ENCODE assay signal across 8 mouse cellular contexts in the genomic region with DNA sequence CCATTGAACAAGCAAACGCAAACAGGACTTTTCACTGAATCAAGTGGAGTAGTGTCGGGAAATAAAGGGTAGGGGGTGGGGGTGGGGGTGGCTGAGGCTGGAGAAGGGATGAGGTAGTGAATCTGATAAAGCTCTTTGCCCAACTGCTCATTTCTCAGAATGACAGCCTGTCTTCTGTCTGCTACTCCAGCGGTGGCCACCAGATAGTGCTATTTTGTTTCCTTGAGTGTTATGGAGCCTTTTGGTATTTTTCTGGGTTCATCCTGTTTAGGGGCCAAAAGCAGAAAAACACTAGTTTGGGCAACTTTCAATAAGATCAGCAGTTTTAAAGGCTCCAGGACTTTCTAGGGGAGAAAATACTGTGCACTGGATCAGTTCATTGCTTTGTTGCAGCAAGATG. TPM values are rescaled to one million over a fixed set of nuclear protein-coding genes. Genes with fewer than 3 reads are reported as not detected.
A peak's percentile ranks its signal among the peaks of the same experiment; 100 is the strongest.
DNase-seq lines count a peak whose midpoint lies in the region; ATAC-seq and TF ChIP-seq lines count a peak whose summit lies in the region.

No protein-coding gene starts in this region.

- peak; percentile 33 for DNase-seq in kidney, adult 2 months
- DNase-seq in kidney, adult 11 months: no peak
- DNase-seq in CH12.LX (ENCODE audit: extremely low read depth): peak; percentile 25
- DNase-seq in adrenal gland, postnatal 36 days: peak; percentile 41 to 47
- DNase-seq in midbrain, embryonic 11.5 days (ENCODE audit: low spot score, missing footprints): no peak
- DNase-seq in thymus, postnatal 4 days: peak; percentile 66
- no peak for DNase-seq in spleen, postnatal 36 days (ENCODE audit: low spot score in 2 of 2)

- H3K9me3 ChIP-seq in CH12.LX (replicated peaks; ENCODE audit: low read length): no peaks in the 10 kb centered on the region
- H3K9me3 ChIP-seq in hindbrain, embryonic 15.5 days: no peaks in the 10 kb centered on the region
- H3K9me3 ChIP-seq in midbrain, embryonic 11.5 days (ENCODE audit: control insufficient read depth, low read length): no peaks in the 10 kb centered on the region

- H3K4me3 ChIP-seq in kidney, adult 2 months (ENCODE audit: insufficient read depth, low read depth, low read length): no peak overlapping the region
- H3K4me3 ChIP-seq in CH12.LX (replicated peaks in 1 of 3; ENCODE audit: low read depth in 2 of 3, low read length in 2 of 3, poor library complexity in 1 of 3): no peak overlapping the region
- no peak overlapping the region for H3K4me3 ChIP-seq in hindbrain, embryonic 15.5 days
- H3K4me3 ChIP-seq in midbrain, embryonic 11.5 days (ENCODE audit: low read depth, low read length): no peak overlapping the region

- H3K4me2 ChIP-seq in CH12.LX (ENCODE audit: insufficient read depth, low read depth, poor library complexity, severe bottlenecking): no peak overlapping the region
- H3K4me2 ChIP-seq in hindbrain, embryonic 15.5 days: no peak overlapping the region
- no peak overlapping the region for H3K4me2 ChIP-seq in midbrain, embryonic 11.5 days

- no peaks in the 10 kb centered on the region for H3K27me3 ChIP-seq in kidney, adult 2 months (replicated peaks; ENCODE audit: control insufficient read depth, insufficient read depth, low read length)
- peaks cover 14% of the 10 kb centered on the region for H3K27me3 ChIP-seq in CH12.LX (replicated peaks)
- H3K27me3 ChIP-seq in hindbrain, embryonic 15.5 days: no peaks in the 10 kb centered on the region
- no peaks in the 10 kb centered on the region for H3K27me3 ChIP-seq in midbrain, embryonic 11.5 days (ENCODE audit: control insufficient read depth, insufficient read depth, low read length)

- dilution Hi-C loops in CH12.LX (cut with MboI; ENCODE audit: extremely low pct_ligation_motif_present, extremely low pct_unique_long_range_greater_than_20kb, low sequenced_read_pairs): no loop called here

- no peak overlapping the region for H3K9ac ChIP-seq in CH12.LX (ENCODE audit: insufficient read depth, low read depth)
- H3K9ac ChIP-seq in hindbrain, embryonic 15.5 days: no peak overlapping the region
- H3K9ac ChIP-seq in midbrain, embryonic 11.5 days (ENCODE audit: low read length): no peak overlapping the region

- in situ Hi-C loops in CH12.LX (cut with MboI; ENCODE audit: low pct_ligation_motif_present, low pct_unique_long_range_greater_than_20kb, low sequenced_read_pairs): no loop called here

- H3K36me3 ChIP-seq in kidney, adult 2 months (ENCODE audit: control insufficient read depth, insufficient read depth, low read length): peaks cover 2% of the 10 kb centered on the region; the same call in 1 of the 2 replicates
- H3K36me3 ChIP-seq in CH12.LX (replicated peaks in 1 of 2; ENCODE audit: control insufficient read depth in 1 of 2, insufficient read depth in 1 of 2, low read length in 1 of 2): peaks cover 0 to 13% of the 10 kb centered on the region in 2 experiments
- peaks cover 28% of the 10 kb centered on the region for H3K36me3 ChIP-seq in hindbrain, embryonic 15.5 days
- peaks cover 11% of the 10 kb centered on the region; the same call in 1 of the 2 replicates for H3K36me3 ChIP-seq in midbrain, embryonic 11.5 days (ENCODE audit: control insufficient read depth, insufficient read depth, low read length)

- peak; percentile 9; the same call in 1 of the 2 replicates for ATAC-seq in hindbrain, embryonic 15.5 days (ENCODE audit: low FRiP score, low read depth)
- ATAC-seq in midbrain, embryonic 11.5 days (ENCODE audit: low FRiP score): peak; percentile 28

- 10% methylated on average over 3 of the region's 3 CpGs for WGBS in kidney, adult 2 months
- WGBS in hindbrain, embryonic 15.5 days: 13% methylated on average over 3 of the region's 3 CpGs
- 9% methylated on average over 3 of the region's 3 CpGs for whole genome bisulfite sequencing in midbrain, embryonic 11.5 days

- TF ChIP-seq EP300 in CH12.LX (IDR thresholded peaks at IDR 0.05; ENCODE audit: low read length): no peak

- no peaks in the 10 kb centered on the region for H3K79me2 ChIP-seq in CH12.LX (replicated peaks; ENCODE audit: control insufficient read depth, extremely low read depth, insufficient read depth, poor library complexity, severe bottlenecking)

- no peak for TF ChIP-seq POLR2A in kidney, adult 2 months (IDR thresholded peaks at IDR 0.05; ENCODE audit: low read depth, low read length)
- TF ChIP-seq POLR2A in CH12.LX (IDR thresholded peaks at IDR 0.05; ENCODE audit: low read depth, low read length): no peak

- H3K4me1 ChIP-seq in kidney, adult 2 months (ENCODE audit: control insufficient read depth, insufficient read depth, low read length): no peaks in the 10 kb centered on the region
- H3K4me1 ChIP-seq in CH12.LX (ENCODE audit: control insufficient read depth in 1 of 2, insufficient read depth in 2 of 2): no peaks in the 10 kb centered on the region
- 0 out of 2 replicates have a peak, but pooled peaks cover 3% of the 10 kb centered on the region for H3K4me1 ChIP-seq in hindbrain, embryonic 15.5 days (replicated peaks)
- no peaks in the 10 kb centered on the region for H3K4me1 ChIP-seq in midbrain, embryonic 11.5 days (ENCODE audit: control insufficient read depth, insufficient read depth, low read length)

- TF ChIP-seq CTCF in kidney, adult 2 months (conservative IDR thresholded peaks at IDR 0.05; ENCODE audit: insufficient read depth, insufficient read length, low read depth, low read length): peak; percentile 40
- peak; percentile 27 to 70; a peak in 2 of 4 replicates for TF ChIP-seq CTCF in CH12.LX (conservative IDR thresholded peaks at IDR 0.05 in 1 of 2, IDR thresholded peaks at IDR 0.05 in 1 of 2; ENCODE audit: low read depth in 2 of 2, low read length in 2 of 2)

- TF ChIP-seq RAD21 in CH12.LX (IDR thresholded peaks at IDR 0.05; ENCODE audit: low read depth, low read length): peak; percentile 49

- no peak overlapping the region for H3K27ac ChIP-seq in kidney, adult 2 months (ENCODE audit: insufficient read depth, low read depth, low read length)
- no peak overlapping the region for H3K27ac ChIP-seq in CH12.LX (ENCODE audit: insufficient read depth, low read depth)
- H3K27ac ChIP-seq in hindbrain, embryonic 15.5 days (replicated peaks): no peak overlapping the region
- no peak overlapping the region for H3K27ac ChIP-seq in midbrain, embryonic 11.5 days (ENCODE audit: low read depth, low read length)

TF ChIP-seq in CH12.LX, 34 proteins besides CTCF, POLR2A, EP300 and RAD21:
- no peak for TF ChIP-seq SIN3A (IDR thresholded peaks at IDR 0.05; ENCODE audit: low read length)
- TF ChIP-seq SMC3 (IDR thresholded peaks at IDR 0.05; ENCODE audit: low read depth, low read length): peak; percentile 63
TF ChIP-seq in CH12.LX: peak in this region for 1.

RNA-seq across cellular contexts. Expression of a gene that starts 9.8 kb away (rescaled TPM):
- 0.10 and 1.1 TPM in 2 replicates for polyA plus RNA-seq in kidney, adult 2 months (2012; rRNA removed)
- total RNA-seq in CH12.LX (2012; rRNA removed) (not detected in 2 replicates), CH12.LX (2014; rRNA removed) (not detected in 2 replicates)
- polyA plus RNA-seq in CH12.LX (2012; ENCODE audit: insufficient read length, low read depth): not detected in 2 replicates
- under 1 TPM; 0.07 to 0.36 TPM for total RNA-seq in adrenal gland, postnatal 36 days (2021)
- polyA plus RNA-seq in hindbrain, embryonic 15.5 days (2015; fragmentation: Nextera tagmentation; extraction: Ambion mirVana): 10.7 and 13.0 TPM in 2 replicates
- 1.6 and 2.0 TPM in 2 replicates for polyA plus RNA-seq in midbrain, embryonic 11.5 days (2014; fragmentation: Nextera tagmentation; extraction: Ambion mirVana)

Comparison
In these comparisons a context has a peak if more than half of its experiments do, and no peak if none do; other contexts are left out.
1. DNase-seq: peak in kidney, adult 2 months (single experiment), CH12.LX (single experiment), adrenal gland, postnatal 36 days (2 of 2) and thymus, postnatal 4 days (single experiment); none in kidney, adult 11 months (single experiment), midbrain, embryonic 11.5 days (single experiment) and spleen, postnatal 36 days (0 of 2).